Mouse (Mus musculus) liver, postnatal 0 days (tissue): Measurements from ENCODE around the gene Ppp2r5d.

Experiments used
- CTCF ChIP-seq: sonication (generic); IDR thresholded peaks from 2 replicates; pipeline ENCODE4 v1.5.1; 2016; ENCODE audit warnings: antibody characterized with exemption, low read depth
- EP300 ChIP-seq: IDR thresholded peaks from 2 replicates; pipeline ENCODE4 v1.6.1; 2016; ENCODE audit warnings: antibody characterized with exemption, low read depth, mild to moderate bottlenecking

- TF ChIP-seq CTCF (no peak), EP300 (no peak)
These were observed 682 bp downstream of the Ppp2r5d start for GRCm38 (mm10) chr17:46703971-46704886.
